Mouse (Mus musculus) 416B (cell line): ENCODE measurements around the gene Myh6.

Experiments used
- DNase-seq: peaks from one replicate; pipeline ENCODE4 v3.0.0; 2011; ENCODE audit warnings: low read depth

Myh6 gene

DNA sequence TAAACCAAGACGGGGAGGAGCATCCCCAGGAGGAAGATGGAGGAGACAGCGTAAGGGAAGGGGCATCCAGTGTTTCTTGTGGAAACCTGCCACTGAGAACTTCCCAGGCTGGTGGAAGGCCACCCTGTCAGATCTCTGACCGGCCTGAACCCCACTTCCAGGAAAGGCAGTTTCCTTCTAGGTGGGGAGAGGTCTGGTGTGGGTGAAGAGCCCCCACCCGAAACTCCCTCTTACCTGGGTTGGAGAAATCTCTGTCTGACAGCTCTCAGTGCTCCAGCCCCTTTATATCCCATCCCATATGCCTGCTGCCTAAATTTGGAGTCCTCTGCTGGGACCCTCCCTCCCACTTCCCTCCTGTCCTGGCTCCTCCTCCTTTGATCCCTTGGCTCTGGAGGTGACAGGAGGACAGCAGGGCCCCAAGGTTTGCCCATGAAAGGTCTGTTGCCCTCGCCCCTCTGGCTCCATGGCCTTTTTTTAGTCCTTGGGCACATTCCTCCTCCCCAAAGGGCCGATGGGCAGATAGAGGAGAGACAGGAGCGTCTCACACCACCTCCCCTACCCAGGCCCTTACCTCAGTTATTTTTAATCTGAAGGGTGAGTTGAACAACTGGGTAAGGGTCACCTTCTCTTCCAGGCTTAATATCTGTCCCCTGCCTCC is at the start of gene Myh6:
TSS of gene Myh6 (minus strand) at position 608 of the 658 bp plus-strand sequence.
- no peak for DNase-seq

GRCm38 (mm10) chr14:55015767-55016111 is 49.0 kb upstream of the Myh6 start:
- no peak for DNase-seq

GRCm38 (mm10) chr14:55014991-55015766 is 48.5 kb upstream of the Myh6 start, which contains the start of gene Ngdn:
Gene Ngdn, plus strand, starts transcription at chr14:55015454.
- peak; percentile 100 for DNase-seq

- DNase-seq = no peak
These were observed 47.9 kb upstream of the Myh6 start for GRCm38 (mm10) chr14:55014591-55014990.

GRCm38 (mm10) chr14:55011116-55011515 is 44.4 kb upstream of the Myh6 start:
- peak; percentile 57 for DNase-seq

DNA sequence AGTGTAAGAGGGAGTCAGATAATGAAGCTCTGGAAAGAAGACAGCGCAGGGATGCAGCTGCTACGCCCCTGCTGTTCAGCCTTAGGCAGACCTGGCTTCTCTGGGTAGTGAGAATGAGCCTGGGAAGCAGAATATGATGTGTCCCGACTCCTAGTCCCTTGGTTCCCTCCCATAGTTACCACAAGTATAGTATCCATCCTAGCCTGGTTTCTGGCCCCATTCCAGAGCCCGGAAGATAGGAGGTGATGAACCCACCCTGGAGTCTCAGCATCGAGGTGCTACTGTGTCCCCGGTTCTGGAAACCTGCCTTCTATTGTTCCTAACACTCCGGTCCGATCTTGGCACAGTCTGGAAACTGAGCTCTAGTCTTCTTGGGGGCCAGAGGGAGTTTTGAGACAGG is 41.7 kb upstream of the Myh6 start:
- DNase-seq = no peak

DNA sequence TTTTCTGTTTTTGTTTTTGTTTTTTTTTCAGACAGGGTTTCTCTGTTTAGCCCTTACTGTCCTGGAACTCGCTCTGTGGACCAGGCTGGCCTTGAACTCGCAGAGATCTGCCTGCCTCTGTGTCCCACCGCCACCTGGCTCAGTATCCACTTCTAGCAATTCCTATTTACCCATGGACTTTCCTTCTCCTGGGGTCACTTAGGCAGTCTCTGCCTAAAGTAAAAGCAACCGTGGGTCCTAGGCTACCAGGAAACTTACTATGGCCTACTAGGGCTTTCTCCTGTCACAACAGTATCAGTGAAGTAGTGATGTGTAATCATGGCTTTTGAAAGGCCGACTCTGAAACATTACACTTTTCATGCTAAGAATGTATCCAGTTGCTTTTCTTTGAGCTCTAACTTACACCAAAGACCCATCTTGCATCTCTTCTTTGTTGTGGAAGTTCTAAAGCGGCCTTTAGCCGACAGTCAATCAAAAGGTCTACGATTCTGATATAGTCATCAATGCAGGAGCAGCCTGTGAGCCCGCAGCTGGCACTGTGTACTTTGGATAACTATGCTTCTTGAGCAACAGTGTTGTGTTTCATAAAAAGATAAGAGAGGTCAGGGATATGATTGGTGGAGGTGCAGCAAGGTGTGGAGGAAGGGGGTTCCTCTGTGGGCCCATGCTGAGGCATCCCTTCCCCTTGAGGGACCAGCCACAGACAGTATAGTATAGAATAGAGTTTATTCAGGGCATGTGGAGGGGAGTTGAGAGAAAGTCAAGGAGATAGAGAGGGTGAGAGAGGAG is 40.6 kb upstream of the Myh6 start:
- no peak for DNase-seq

DNA sequence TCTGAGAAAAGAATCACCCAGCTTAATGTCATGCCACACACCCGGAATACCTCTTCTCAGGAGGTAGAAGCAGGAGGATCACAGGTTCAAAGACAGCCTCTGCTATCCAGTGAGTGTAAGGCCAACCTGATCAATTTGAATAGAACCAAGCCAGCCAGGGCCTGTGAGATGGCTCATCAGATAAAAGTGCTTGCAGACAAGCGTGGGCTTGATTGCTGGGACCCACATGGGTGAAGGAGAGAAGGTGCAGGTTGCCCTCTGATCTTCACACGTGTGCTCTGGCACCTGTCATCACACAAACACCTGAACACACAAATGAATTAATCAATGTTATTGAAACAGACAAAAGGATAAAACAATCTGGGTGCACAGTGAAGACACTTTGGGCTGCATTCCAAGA is 39.8 kb upstream of the Myh6 start:
- no peak for DNase-seq

- no peak for DNase-seq
These were observed 39.2 kb upstream of the Myh6 start for GRCm38 (mm10) chr14:55005967-55006366.

DNA sequence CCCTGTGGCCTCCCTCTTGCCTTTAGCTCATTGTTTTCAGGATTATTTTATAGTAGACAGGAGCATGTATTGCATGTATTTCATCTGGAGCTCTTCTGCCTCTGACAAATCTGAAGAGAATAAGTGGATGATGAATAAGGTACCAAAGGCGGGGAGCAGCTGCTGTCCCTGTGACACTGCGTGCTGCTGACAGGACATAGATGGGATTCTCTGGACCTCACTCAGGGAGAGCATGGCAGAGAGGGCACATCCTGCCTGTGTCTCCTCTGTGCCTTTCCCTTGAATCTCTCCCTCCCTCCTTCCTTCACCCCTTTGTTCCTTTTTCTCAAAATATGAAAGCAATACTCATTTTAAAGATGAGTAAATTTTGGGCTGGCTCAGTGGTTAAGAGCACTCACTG is 38.8 kb upstream of the Myh6 start:
- DNase-seq = no peak

DNA sequence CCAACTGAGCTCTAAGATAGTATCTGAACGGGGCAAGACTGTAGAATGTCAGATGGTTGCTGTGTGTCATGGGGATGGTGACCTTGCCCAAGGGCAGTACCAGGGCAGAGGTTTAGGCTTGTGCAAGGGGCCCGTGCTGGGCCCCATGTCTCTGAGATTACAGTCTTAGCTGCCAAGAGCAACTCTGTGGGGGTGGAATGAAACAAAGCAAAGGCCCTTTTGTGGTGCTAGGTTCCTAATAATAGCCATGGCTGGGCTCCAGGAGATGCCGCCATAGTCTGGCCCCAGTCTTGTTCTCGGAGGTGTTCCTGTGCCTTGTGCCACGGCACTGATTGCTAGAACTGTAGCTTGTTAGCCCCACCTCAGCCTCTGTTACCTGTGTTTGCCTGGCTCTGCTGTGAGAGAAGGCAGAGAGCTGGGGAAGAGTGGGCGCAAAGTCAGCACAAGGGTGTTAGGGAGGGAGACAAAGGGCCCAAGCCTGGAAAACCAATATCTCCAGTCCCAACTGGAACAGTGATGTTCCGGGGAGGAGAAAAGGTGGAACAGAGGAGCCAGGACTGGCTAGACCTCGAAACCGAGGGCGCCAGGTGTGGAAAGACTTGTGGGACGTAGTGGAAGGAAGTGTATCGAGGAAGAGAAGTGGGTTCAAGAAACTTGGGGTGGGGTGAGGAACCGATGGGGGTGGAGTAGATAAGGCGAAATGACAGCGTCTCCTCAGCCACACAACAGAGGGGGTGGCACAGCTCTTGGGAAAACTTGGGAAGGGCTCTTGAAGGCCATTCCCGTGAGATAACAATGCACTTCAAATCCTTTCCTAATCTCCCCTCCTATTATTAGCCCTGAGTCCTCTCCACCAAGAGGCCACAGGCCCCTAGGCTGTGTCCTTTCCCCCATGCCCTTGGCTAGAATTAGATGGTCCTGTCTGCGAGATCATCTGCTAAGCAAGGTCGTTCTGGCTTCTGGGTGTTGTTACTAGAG is 37.4 kb upstream of the Myh6 start:
- no peak for DNase-seq

GRCm38 (mm10) chr14:55002687-55003120 is 36.0 kb upstream of the Myh6 start:
- no peak for DNase-seq

DNA sequence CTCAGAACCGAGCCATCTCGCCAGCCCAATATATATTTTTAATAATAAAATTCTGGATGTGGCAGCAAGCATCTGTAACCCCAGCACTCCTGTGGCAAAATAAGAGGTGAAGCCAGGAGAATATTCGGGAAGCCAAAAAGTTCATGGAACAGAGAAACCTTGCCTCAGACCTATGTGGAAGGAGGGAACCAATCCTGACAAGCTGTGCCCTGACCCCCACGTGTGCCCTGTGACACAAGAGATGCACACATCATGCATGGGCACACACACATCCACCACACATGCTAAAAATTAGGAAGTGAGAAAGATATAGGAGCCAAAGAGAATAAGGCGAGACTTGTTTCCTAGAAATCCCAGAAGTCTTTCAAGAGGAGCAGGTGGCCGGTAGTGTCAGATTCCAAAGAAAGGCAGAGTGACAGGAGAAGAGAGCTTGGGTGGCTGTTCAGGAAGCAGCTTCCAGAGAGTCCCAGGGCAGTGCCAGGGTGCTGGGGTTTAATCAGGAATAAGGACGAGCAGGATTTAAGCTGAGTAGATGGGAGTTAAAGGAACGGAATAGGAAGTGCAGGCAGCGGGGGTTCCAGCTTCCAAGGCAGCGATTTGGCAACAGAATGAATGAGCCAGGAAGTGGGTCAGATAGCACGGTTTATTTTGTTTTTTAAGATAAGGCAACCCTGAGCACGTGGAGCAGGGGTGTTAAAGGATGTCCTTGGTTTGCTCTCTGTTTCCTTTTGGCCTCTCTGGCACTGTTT is 35.4 kb upstream of the Myh6 start:
- DNase-seq = peak; percentile 73

GRCm38 (mm10) chr14:55001446-55001845 is 34.7 kb upstream of the Myh6 start:
- DNase-seq = no peak

DNA sequence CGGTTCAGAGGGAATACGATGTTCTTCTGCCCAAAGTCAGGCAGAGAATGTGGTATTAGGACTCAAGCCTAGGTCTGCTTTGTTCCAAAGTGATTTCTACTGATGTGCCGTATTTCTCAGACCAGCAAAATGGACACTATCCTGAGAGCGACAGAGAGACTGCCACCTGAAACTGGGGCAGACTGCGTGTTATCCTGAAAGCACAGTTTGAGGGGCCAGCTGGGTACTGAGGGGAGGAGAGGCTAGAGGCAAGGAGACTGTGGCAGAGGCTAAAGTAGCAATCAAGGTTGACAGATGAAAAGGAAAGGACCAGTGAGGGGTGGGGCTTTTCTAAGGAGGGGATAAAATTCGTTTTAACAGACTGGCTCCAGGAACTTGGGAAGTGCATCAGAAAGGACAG is 34.1 kb upstream of the Myh6 start:
- DNase-seq = no peak

DNA sequence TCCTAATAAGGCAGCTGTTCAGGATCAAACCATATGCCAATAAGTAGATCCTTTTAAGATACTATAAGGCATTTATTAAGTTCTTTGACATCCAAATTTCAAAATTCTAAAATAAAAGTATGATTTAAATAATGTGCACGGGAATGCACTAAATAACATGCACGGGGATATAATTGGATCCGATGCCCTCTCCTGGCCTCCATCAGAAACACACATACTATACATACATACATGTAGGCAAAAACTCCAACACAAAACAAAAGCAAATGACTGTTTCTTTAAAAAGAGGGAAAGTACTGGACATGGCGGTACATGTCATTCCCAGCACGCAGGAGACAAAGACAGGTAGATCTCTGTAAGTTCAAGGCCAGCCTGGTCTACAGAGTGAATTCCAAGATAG is 33.1 kb upstream of the Myh6 start:
- DNase-seq = peak; percentile 20

GRCm38 (mm10) chr14:54998680-54999079 is 32.0 kb upstream of the Myh6 start:
- no peak for DNase-seq

GRCm38 (mm10) chr14:54997297-54997696 is 30.6 kb upstream of the Myh6 start:
- DNase-seq = no peak

DNA sequence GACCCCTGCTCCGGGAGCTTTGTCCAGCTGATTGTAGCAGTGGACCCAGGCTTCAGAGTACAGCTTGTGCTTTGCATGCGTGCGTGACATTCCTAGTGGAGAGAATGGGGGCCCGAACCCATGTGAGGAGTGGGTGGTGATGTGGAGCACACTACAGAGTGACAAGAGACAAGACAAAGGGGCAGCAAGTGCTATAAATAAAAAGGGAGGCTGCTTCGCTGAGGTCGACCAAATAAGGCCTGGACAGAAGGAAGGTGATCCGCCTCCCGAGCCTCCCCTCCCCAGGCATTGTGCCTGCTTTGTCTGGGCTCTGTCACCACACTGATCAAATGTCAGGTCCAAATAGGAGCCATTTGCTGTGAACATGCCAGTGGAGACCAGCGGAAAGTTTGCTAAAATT is 30.1 kb upstream of the Myh6 start:
- no peak for DNase-seq

DNA sequence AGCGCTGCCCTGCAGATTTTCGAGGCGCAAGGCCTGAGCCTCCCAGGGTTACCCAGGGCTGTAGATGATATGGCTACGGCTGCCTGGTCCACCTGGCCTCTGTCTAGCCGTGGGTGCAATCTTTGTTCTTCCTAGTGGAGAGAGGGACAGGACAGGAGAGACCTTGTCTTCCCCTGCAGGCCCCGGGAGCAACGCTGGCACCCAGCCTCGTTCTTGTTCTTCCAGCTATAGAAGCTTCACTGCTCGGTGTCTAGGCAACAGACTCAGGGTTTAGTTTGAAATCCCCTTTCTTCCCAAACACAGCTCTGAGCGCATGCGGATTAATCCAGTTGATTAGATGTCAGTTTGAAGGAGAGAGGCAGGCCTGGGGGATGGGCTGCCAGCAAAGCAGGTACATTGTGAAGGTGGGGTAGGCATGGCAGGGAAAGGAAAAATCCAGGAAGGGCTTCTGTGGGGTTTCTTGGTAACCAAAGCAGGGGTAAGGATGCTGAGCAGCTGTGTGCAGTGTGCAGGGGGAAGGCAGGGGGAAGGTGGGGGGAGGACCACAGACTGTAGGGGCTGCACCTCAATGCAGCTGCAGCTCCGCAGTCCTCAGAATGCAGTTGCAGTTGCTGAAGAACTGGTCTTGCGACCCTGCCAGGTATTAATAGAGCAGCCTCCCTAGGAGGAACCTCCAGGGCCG is 28.9 kb upstream of the Myh6 start:
- no peak for DNase-seq

GRCm38 (mm10) chr14:54994869-54995186 is 28.1 kb upstream of the Myh6 start:
- no peak for DNase-seq
